Mouse (Mus musculus): ENCODE measurements around the gene Scgb1b17. TPM values are rescaled to one million over a fixed set of nuclear protein-coding genes. Genes with fewer than 3 reads are reported as not detected.

The Scgb1b17 gene
- polyA plus RNA-seq (2015; fragmentation: Illumina TruSeq; extraction: RNeasy Lipid Tissue Mini Kit (QIAGEN cat#74804); ENCODE audit: low read depth, low replicate concordance): not detected

GRCm38 (mm10) chr7:33063149-33063548, at the start of gene Scgb1b17:
Gene Scgb1b17 (plus strand): TSS chr7:33063449.

GRCm38 (mm10) chr7:33056461-33056860, 6.8 kb upstream of the Scgb1b17 start, which contains the start of gene Scgb2b17:
Gene Scgb2b17 (minus strand): TSS chr7:33056561.

Other genes with a start within 250 kb of the Scgb1b17 start
- gene Scgb2b15, start 233.8 kb upstream of the Scgb1b17 start, polyA plus RNA-seq (2015; fragmentation: Illumina TruSeq; extraction: RNeasy Lipid Tissue Mini Kit (QIAGEN cat#74804); ENCODE audit: low read depth, low replicate concordance): not detected
- gene Scgb1b15, start 226.9 kb upstream of the Scgb1b17 start, polyA plus RNA-seq (2015; fragmentation: Illumina TruSeq; extraction: RNeasy Lipid Tissue Mini Kit (QIAGEN cat#74804); ENCODE audit: low read depth, low replicate concordance): not detected
- not detected for gene Scgb2b17, start 6.9 kb upstream of the Scgb1b17 start, polyA plus RNA-seq (2015; fragmentation: Illumina TruSeq; extraction: RNeasy Lipid Tissue Mini Kit (QIAGEN cat#74804); ENCODE audit: low read depth, low replicate concordance)
- not detected for gene Scgb2b18, start 110.4 kb downstream of the Scgb1b17 start, polyA plus RNA-seq (2015; fragmentation: Illumina TruSeq; extraction: RNeasy Lipid Tissue Mini Kit (QIAGEN cat#74804); ENCODE audit: low read depth, low replicate concordance)
- gene Scgb1b18, start 122.1 kb downstream of the Scgb1b17 start, polyA plus RNA-seq (2015; fragmentation: Illumina TruSeq; extraction: RNeasy Lipid Tissue Mini Kit (QIAGEN cat#74804); ENCODE audit: low read depth, low replicate concordance): not detected
- gene Scgb2b19, start 216.9 kb downstream of the Scgb1b17 start, polyA plus RNA-seq (2015; fragmentation: Illumina TruSeq; extraction: RNeasy Lipid Tissue Mini Kit (QIAGEN cat#74804); ENCODE audit: low read depth, low replicate concordance): not detected
- gene Scgb1b19, start 223.8 kb downstream of the Scgb1b17 start, polyA plus RNA-seq (2015; fragmentation: Illumina TruSeq; extraction: RNeasy Lipid Tissue Mini Kit (QIAGEN cat#74804); ENCODE audit: low read depth, low replicate concordance): not detected